Mouse (Mus musculus) kidney, adult 18-20 months (tissue): ENCODE measurements around the gene Fam241b.

Experiments used
- DNase-seq: peaks from one replicate; pipeline ENCODE4 v3.0.0; 2021

Gene Fam241b

DNA sequence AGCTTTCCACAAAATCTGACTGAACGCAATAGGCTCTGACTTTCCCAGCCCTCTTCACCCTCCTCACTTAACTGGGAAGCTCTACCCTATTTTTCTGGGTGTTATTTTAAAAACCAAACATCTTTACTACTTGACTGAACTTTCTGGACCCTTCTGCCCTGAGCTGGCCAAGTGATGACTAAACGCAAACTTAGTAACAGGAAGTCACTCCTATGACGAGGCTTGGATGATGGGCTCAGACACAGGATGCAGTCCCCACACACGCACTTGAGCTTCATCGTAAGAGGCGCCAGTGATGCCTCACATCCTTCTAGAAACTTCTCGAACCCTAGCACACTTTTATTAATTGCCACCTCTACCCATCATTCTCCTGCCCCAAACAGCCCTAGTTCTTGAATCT lies 74.3 kb downstream of the Fam241b start:
- DNase-seq, result no peak

DNA sequence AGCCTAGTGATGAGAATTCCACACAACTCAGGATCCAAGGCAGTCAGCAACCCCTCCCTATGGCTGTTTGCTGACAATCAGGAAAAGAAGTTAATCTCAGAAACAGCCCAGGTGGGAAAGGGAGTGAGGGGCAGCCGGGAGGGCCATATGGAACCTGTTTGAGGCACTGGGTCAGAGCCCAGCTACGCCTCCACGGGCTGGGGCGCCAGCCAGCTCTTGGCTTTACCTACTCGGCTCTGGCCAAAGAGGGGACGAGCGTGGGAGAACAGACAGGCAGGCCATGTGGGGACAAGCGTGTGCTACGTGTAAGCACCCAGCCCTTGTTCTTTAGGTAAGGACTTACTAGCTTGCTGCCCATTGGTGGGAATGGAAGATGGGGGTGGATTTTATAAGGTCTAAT lies 75.2 kb downstream of the Fam241b start:
- DNase-seq, result no peak

DNA sequence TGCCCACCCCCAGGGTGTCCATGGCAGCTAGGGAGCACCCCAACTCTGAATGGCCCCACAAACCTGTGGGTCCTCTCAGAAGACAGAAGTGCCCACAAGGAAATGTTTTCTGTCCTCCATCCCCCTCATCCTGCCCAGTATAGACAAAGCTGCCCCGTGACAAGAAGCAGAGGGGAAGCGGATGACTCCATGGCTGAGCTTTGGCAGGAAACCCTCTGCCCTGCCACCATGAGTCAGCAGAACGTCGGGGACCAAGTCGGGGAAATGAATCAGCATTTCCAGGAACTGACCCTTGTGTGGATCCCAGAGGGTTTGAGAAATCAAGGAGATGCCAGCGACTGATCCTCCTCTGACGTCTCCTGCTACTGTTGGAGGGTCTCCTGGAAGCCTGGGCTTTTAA lies 77.5 kb downstream of the Fam241b start:
- DNase-seq, result no peak

DNA sequence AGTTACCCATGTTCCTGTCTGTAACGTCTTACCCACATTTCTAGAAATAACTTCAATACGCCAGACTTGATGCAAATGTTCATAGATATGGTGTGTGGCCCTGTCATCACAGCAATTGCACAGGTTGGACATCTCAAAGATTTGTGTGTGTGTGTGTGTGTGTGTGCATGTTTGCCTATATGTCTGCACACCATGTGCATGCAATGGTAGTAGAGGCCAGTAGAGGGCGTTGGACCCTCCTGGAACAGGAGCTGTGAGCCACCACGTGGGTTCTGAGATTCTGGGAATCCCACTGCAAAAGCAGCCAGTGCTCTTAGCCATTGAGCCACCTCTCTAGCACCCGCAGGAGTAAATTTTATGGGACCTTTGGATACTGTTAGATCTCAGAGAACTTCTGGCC lies 80.9 kb downstream of the Fam241b start:
- no peak for DNase-seq

DNA sequence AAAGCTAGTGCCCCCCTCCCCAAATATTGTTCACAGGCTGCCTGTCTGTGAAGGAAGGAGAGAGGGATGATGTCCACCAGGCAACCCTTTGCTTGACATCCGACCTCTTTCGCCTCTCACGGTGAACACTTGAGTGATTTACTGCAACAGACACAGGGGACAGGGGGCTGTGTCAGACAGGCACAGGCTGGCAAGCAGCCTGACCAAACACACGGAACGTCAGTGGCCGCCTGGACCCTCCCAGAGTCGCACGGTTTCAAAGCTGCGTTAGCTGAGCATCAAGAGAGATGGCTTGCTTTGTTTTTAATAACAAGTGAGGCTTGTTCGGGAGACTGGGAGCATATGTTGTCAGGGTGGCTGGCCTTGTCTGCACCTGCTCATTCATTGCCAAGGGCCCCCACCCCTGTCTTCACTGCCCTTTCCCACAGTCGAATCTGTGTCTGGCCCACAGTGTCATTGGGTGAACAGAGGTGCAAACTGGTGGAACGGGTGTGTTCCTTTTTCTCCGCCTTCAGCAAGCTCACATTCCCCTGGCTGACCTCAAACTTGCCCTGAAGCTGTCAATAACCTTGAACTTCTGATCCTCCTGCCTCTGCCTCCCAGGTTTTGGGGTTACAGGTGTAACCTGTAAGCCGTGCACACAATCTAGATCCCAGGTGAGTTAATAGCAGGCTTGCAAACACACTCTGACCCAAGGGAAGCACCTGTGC lies 82.6 kb downstream of the Fam241b start:
- DNase-seq, result no peak

DNA sequence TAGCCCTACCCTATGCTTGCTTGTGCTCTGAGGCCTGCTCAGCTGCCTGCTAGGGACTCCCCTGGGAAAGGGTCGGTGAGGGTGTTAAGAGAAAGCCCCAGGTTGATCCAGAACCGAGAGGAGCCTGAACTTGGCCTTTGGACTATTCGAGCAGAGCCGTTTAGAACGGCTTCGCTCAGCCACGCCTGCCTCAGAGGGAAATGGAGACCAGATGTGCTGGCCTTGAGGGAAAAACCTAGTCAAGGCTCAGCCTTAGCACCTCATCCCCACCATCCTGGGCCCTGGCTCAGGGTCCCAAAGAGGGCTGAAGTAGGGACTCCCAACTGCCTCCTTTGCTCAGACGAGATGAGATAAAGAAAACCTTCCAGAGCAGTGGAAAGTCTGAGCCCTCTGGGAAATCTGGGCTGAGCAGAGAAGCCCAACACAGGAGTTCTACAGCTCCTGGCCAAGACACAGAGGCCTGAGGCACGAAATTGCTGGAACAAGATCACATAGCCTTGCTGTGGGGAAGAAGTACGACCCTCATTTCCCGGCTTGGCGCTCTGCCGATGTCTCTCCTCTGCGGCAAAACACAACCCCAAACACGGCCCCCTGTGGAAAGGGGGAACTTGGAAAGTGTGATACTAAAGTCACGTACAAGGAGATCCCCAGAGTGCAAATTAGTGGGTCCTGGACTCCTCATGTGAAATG lies 83.4 kb downstream of the Fam241b start:
- no peak for DNase-seq

DNA sequence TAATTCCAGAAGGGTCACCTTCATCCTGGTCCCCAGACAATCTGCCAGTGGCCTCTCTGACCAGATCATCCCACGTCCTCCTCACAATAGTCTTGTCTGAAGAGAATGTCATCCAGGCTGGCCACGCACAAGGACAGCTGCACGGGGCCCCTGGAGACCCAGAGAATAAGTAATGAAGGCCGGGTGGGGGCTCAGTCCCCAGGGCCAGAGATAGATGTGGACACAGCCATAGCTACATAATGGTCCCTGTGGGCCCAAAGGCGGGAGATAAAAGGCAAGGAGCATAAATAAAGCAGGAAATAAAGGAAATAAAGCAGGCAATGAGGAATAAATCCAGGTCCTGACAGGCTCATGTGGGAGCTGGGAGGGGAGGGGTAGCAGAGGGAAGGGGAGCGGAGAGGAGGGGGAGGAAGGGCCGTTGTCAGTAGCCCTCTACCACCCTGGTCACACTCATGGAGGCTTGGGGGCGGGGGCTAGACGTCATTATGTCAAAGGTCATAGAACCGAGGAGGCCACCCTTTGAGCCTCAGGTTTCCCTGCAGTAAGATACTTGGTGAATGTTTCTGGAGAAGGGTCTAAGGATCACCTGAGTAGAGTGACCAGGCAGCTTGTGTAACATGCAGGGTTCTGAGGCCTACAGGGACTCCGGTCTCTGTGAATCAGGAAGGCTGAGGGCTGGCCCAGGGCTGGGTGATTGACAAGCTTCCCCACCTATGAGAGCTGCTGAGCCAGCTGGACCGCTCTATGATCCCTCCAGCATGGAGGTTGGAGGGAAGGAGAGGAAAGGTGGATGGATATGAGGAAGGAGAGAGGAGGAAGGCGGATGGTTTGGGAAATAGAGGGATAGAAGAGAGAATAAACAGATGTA lies 85.0 kb downstream of the Fam241b start:
- DNase-seq, result no peak
